Mouse (Mus musculus) megakaryocyte, embryonic 14.5 days (primary cell): ENCODE measurements around the gene Zfp276.

ENCODE experiments used
- FLI1 ChIP-seq: IDR thresholded peaks from 2 replicates; pipeline ENCODE4 v1.6.1; 2012; ENCODE audit warnings: low read length, inconsistent platforms, mixed read lengths
- GATA1 ChIP-seq: IDR thresholded peaks from 3 replicates; pipeline ENCODE4 v1.6.1; 2012; ENCODE audit warnings: mixed read lengths, low read length, inconsistent platforms, borderline replicate concordance

DNA sequence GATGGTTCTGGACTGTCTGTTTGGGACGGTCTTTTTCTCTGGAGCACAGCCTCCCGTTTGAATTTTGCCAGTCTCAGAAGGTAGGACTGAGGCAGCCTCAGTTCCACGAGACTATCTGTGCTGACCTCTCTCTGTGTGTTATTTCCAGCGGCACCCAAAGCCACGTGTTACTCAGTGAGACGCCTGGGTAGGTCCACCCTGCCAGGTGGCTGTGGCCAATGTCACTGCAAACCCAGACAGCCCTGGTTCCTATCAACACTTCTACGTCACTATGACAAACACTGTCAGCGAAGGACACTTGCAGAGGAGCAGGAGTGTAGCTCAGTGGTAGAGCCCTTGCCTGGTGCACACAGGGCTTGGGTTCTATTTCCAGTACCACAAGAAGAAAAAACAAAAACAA, 37.7 kb downstream of the Zfp276 start:
- TF ChIP-seq GATA1, result no peak
- TF ChIP-seq FLI1, result no peak
